Mouse (Mus musculus): ENCODE measurements at regions not wholly inside any gene's neighbourhood (a gene's known extent, or its start where the extent isn't known, plus 50 kb on each side); places are given as distances from the start of the nearest gene placed in this dataset.

GRCm38 (mm10) chr1:61050346-61050745, 72.6 kb downstream of the Icos start:
- no peak for ATAC-seq
- WGBS = 87% methylated on average over 4 of the region's 4 CpGs

GRCm38 (mm10) chr1:61053676-61054075, 75.9 kb downstream of the Icos start:
- no peak overlapping the region for H3K27ac ChIP-seq
- no peak overlapping the region for H3K4me2 ChIP-seq
- H3K36me3 ChIP-seq (ENCODE audit: poor library complexity, severe bottlenecking) = no peaks in the 10 kb centered on the region
- no peak overlapping the region for H3K4me3 ChIP-seq
- 52% methylated on average over 1 of the region's 1 CpGs for WGBS
- H3K9me3 ChIP-seq (replicated peaks) = no peaks in the 10 kb centered on the region
- no peak overlapping the region for H3K9ac ChIP-seq
- no peak for ATAC-seq
- no peaks in the 10 kb centered on the region for H3K4me1 ChIP-seq
- no peaks in the 10 kb centered on the region for H3K27me3 ChIP-seq

More at GRCm38 (mm10) chr1:61050346-61050745, 72.6 kb downstream of the Icos start:
- Histone ChIP-seq H3K4me3 (no peak overlapping the region), H3K27me3 (no peaks in the 10 kb centered on the region), H3K36me3 (ENCODE audit: poor library complexity, severe bottlenecking) (no peaks in the 10 kb centered on the region), H3K4me1 (no peaks in the 10 kb centered on the region), H3K27ac (no peak overlapping the region), H3K9me3 (replicated peaks) (no peaks in the 10 kb centered on the region), H3K4me2 (no peak overlapping the region), H3K9ac (no peak overlapping the region)

GRCm38 (mm10) chr1:61054391-61054790, 76.7 kb downstream of the Icos start:
- Histone ChIP-seq H3K4me1 (no peaks in the 10 kb centered on the region), H3K9ac (no peak overlapping the region), H3K27ac (no peak overlapping the region), H3K4me2 (no peak overlapping the region), H3K27me3 (no peaks in the 10 kb centered on the region), H3K36me3 (ENCODE audit: poor library complexity, severe bottlenecking) (no peaks in the 10 kb centered on the region), H3K4me3 (no peak overlapping the region), H3K9me3 (replicated peaks) (no peaks in the 10 kb centered on the region)
- no peak for ATAC-seq
- 89% methylated on average over 6 of the region's 6 CpGs for whole genome bisulfite sequencing

DNA sequence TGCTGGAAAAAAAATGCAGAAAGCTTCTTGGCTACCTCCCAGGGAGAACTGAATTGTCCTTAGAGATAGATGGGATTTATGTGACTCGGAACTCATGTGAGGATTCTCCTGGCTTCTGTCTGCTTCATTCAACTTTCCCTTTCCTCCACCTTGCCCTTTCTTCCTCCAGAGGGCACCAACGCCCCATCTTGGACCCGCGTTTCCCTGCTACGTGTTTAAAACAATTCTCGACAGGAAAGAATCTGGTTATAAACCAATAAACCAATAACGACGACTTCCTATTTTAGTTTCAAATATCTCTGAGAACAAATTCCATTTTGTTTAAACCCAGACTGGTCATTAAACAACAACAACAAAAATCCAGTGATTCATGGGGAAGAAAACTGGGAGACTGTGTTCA, 77.4 kb downstream of the Icos start:
- Histone ChIP-seq H3K27ac (no peak overlapping the region), H3K4me2 (peak overlapping the region; percentile 27), H3K36me3 (ENCODE audit: poor library complexity, severe bottlenecking) (no peaks in the 10 kb centered on the region), H3K9me3 (replicated peaks) (no peaks in the 10 kb centered on the region), H3K27me3 (no peaks in the 10 kb centered on the region), H3K4me3 (no peak overlapping the region), H3K4me1 (no peaks in the 10 kb centered on the region), H3K9ac (no peak overlapping the region)
- 0 out of 2 replicates have a peak, but pooled peaks have one; percentile 48 for ATAC-seq
- WGBS = 10% methylated on average over 8 of the region's 8 CpGs

GRCm38 (mm10) chr1:61059910-61060536, 82.3 kb downstream of the Icos start:
- H3K9ac ChIP-seq = no peak overlapping the region

DNA sequence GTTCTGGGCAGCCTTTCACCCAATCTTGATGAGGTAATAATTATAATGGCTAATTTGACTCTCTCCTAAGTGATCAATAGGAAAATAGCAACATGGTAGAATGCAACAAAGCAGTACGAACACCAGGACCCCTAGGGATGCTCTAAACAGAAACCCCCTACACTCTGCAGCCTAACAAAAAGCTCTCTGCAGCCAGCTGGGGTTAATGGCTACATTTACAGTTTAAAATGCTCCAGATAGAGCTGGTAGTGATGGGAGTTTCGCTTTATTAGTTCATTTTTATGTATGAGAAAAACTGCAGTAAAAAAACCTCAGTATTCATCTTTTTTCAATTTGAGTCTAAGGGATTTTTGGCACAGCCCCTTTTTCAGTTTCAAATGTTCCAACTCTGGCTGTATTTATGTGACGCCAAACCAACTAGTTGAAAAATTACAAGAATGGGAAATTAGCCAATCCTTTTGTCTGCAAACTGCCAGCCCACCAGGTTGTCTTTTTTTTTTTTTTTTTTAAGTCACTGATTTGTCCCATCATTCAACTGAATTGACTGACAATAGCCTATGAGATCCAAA, 84.2 kb downstream of the Icos start:
- Histone ChIP-seq H3K27ac (no peak overlapping the region), H3K9me3 (replicated peaks) (no peaks in the 10 kb centered on the region), H3K36me3 (ENCODE audit: poor library complexity, severe bottlenecking) (no peaks in the 10 kb centered on the region), H3K4me2 (no peak overlapping the region), H3K9ac (no peak overlapping the region), H3K4me3 (no peak overlapping the region), H3K4me1 (peaks cover 8% of the 10 kb centered on the region), H3K27me3 (no peaks in the 10 kb centered on the region)
- ATAC-seq = no peak
- WGBS = 22% methylated on average over 3 of the region's 3 CpGs

More at GRCm38 (mm10) chr1:61059910-61060536, 82.3 kb downstream of the Icos start:
- H3K4me3 ChIP-seq = no peak overlapping the region
- H3K4me2 ChIP-seq = no peak overlapping the region
- H3K36me3 ChIP-seq (ENCODE audit: poor library complexity, severe bottlenecking) = no peaks in the 10 kb centered on the region
- H3K27ac ChIP-seq = no peak overlapping the region
- 73% methylated on average over 11 of the region's 11 CpGs for WGBS
- no peaks in the 10 kb centered on the region for H3K27me3 ChIP-seq
- ATAC-seq = no peak
- H3K9me3 ChIP-seq (replicated peaks) = no peaks in the 10 kb centered on the region
- peaks cover 8% of the 10 kb centered on the region for H3K4me1 ChIP-seq

DNA sequence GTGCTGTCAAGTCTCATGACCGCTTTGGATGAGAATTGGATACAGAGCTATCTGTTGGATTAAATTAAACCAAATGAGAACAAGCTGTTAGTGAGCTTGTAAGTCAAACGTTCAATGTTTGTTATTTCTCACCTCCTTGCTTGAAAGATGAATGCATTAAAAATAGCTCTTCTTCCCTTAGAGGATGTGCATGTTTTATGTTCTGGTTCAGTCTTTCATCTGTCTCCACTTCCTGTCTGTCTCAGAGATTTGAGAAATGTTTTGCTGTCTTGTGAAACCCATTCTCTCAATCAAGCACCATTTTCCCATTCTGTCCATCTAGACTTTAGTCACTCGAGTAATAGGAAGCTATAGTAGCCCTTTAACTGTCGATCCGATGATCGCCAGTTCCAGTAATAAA, 90.4 kb downstream of the Icos start:
- H3K9me3 ChIP-seq (replicated peaks) = no peaks in the 10 kb centered on the region
- ATAC-seq = no peak
- no peaks in the 10 kb centered on the region for H3K4me1 ChIP-seq
- 90% methylated on average over 6 of the region's 6 CpGs for WGBS
- no peak overlapping the region for H3K4me3 ChIP-seq
- H3K9ac ChIP-seq = no peak overlapping the region
- H3K27ac ChIP-seq = no peak overlapping the region
- H3K36me3 ChIP-seq (ENCODE audit: poor library complexity, severe bottlenecking) = no peaks in the 10 kb centered on the region
- H3K4me2 ChIP-seq = no peak overlapping the region
- no peaks in the 10 kb centered on the region for H3K27me3 ChIP-seq

DNA sequence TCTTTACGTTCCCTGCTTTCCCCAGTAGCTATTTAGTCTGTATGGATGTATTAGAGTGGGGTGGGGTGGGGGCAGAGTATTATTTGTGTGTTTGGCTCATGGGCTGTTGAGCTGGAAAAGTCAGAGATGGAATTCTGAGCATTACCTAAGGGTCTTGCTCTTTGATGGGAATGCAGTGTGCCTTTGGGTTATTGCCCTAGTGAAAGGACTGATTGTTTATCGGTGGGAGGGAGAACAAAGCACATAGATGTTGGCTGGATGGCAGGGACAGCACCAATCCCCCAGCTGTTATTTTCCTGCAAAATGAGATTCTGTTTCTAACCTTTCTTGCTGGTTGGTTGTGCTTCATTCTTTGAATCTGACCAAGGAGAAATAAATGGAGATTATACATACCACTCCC, 96.4 kb downstream of the Icos start:
- H3K4me2 ChIP-seq = no peak overlapping the region
- WGBS = 49% methylated on average over 2 of the region's 2 CpGs
- H3K4me1 ChIP-seq = no peaks in the 10 kb centered on the region
- no peaks in the 10 kb centered on the region for H3K27me3 ChIP-seq
- no peak overlapping the region for H3K4me3 ChIP-seq
- ATAC-seq = no peak
- H3K9me3 ChIP-seq (replicated peaks) = no peaks in the 10 kb centered on the region
- no peaks in the 10 kb centered on the region for H3K36me3 ChIP-seq (ENCODE audit: poor library complexity, severe bottlenecking)
- no peak overlapping the region for H3K9ac ChIP-seq
- no peak overlapping the region for H3K27ac ChIP-seq

- ATAC-seq = no peak
- Histone ChIP-seq H3K4me3 (no peak overlapping the region), H3K27me3 (no peaks in the 10 kb centered on the region), H3K9ac (no peak overlapping the region), H3K27ac (no peak overlapping the region), H3K9me3 (replicated peaks) (no peaks in the 10 kb centered on the region), H3K4me1 (no peaks in the 10 kb centered on the region), H3K4me2 (no peak overlapping the region), H3K36me3 (ENCODE audit: poor library complexity, severe bottlenecking) (no peaks in the 10 kb centered on the region)
- 78% methylated on average over 1 of the region's 1 CpGs for WGBS
These were observed 97.6 kb downstream of the Icos start for GRCm38 (mm10) chr1:61075335-61075734.

DNA sequence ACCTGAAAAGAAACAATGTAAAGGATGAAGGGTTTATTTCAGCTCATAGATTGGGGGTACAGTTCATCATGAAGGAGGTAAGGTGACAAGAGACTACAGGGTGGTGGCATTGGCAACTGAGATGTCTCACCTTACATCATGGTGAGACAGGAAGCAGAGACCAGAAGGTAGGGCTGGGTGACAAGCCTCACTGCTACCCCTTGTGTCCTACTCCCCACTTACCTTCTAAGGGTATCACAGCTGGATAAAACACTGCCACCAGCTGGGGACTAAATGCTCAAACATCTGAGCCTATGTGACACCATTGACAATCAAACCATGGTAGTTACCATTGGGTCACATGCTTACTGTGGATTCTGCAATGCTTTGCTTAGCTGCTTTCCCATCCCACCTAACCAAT, 107.0 kb downstream of the Icos start:
- H3K4me3 ChIP-seq = no peak overlapping the region
- H3K9ac ChIP-seq = no peak overlapping the region
- no peak for ATAC-seq
- no peaks in the 10 kb centered on the region for H3K36me3 ChIP-seq (ENCODE audit: poor library complexity, severe bottlenecking)
- no peak overlapping the region for H3K27ac ChIP-seq
- H3K4me2 ChIP-seq = no peak overlapping the region
- H3K9me3 ChIP-seq (replicated peaks) = no peaks in the 10 kb centered on the region
- H3K27me3 ChIP-seq = no peaks in the 10 kb centered on the region
- H3K4me1 ChIP-seq = no peaks in the 10 kb centered on the region

GRCm38 (mm10) chr1:61086811-61087210, 109.1 kb downstream of the Icos start:
- Histone ChIP-seq H3K27me3 (no peaks in the 10 kb centered on the region), H3K4me1 (peaks cover 11% of the 10 kb centered on the region), H3K9ac (no peak overlapping the region), H3K4me3 (no peak overlapping the region), H3K27ac (no peak overlapping the region), H3K4me2 (no peak overlapping the region), H3K36me3 (ENCODE audit: poor library complexity, severe bottlenecking) (no peaks in the 10 kb centered on the region), H3K9me3 (replicated peaks) (no peaks in the 10 kb centered on the region)
- no peak for ATAC-seq
- 89% methylated on average over 5 of the region's 5 CpGs for WGBS

DNA sequence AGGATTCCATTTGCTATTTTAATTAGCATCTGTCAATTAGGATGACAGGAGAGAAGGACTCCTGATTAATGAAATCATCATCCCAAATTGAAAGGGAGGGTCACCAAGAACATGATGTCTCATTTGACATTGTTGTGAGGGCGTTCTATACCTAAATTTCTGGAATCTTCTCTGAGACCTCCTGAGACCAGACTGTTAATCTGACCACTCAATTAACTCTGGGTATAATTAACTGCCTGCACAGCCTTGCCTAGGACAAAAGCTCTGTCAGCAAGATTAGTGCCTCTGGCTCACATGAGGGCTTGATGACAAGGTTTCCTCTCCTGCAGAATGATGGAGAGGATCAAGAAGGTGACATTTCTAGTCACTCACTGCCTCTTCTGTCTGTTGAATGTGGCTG, 113.1 kb downstream of the Icos start:
- Histone ChIP-seq H3K9ac (no peak overlapping the region), H3K36me3 (ENCODE audit: poor library complexity, severe bottlenecking) (no peaks in the 10 kb centered on the region), H3K4me3 (no peak overlapping the region), H3K27me3 (no peaks in the 10 kb centered on the region), H3K4me1 (peaks cover 11% of the 10 kb centered on the region), H3K9me3 (replicated peaks) (no peaks in the 10 kb centered on the region), H3K27ac (no peak overlapping the region), H3K4me2 (no peak overlapping the region)
- ATAC-seq = no peak
- WGBS = 3% methylated on average over 1 of the region's 1 CpGs

Measured in forebrain, embryonic 13.5 days (tissue).